Mouse (Mus musculus) midbrain, postnatal 0 days (tissue): ENCODE data around the gene Oas1a. TPM values are rescaled to one million over a fixed set of nuclear protein-coding genes. Genes with fewer than 3 reads are reported as not detected.
"Not testable (repeated sequence)": the region's sequence is repeated elsewhere in the genome, so short reads cannot be mapped to it uniquely, and the experiment has no call there.

Source experiments
- ATAC-seq: fragments of 200-750 bp; cut with Nextera tagmentation; 2 replicates; pipeline ENCODE4 v1.8.0; 2017; ENCODE audit warnings: moderate number of reproducible peaks, mild to moderate bottlenecking, moderate TSS enrichment, moderate library complexity; ENCODE audit not compliant: low FRiP score
- DNase-seq: peaks from one replicate; pipeline ENCODE4 v3.0.0-alpha.2; 2015; ENCODE audit warnings: low spot score
- H3K27ac ChIP-seq: fragments of 300-500 bp; sonication (generic); 2 replicates; pipeline ENCODE4 v1.5.1; 2014; ENCODE audit warnings: low read depth, mild to moderate bottlenecking, low read length, mixed read lengths
- H3K27me3 ChIP-seq: fragments of 300-500 bp; sonication (generic); 2 replicates; pipeline ENCODE4 v1.6.1; 2014; ENCODE audit warnings: low read length, control low read depth, mixed read lengths; ENCODE audit not compliant: insufficient read depth
- H3K36me3 ChIP-seq: fragments of 300-500 bp; sonication (generic); 2 replicates; pipeline ENCODE4 v1.6.1; 2014; ENCODE audit warnings: low read length, control low read depth, mixed read lengths; ENCODE audit not compliant: insufficient read depth
- H3K4me1 ChIP-seq: fragments of 300-500 bp; sonication (generic); 2 replicates; pipeline ENCODE4 v1.6.1; 2014; ENCODE audit warnings: mild to moderate bottlenecking, control low read depth, antibody characterized with exemption, low read length, mixed read lengths; ENCODE audit not compliant: insufficient read depth
- H3K4me2 ChIP-seq: fragments of 300-500 bp; sonication (generic); 2 replicates; pipeline ENCODE4 v1.6.1; 2014; ENCODE audit warnings: low read depth, mild to moderate bottlenecking, low read length, mixed read lengths; ENCODE audit not compliant: poor library complexity, severe bottlenecking
- H3K4me3 ChIP-seq: fragments of 300-500 bp; sonication (generic); 2 replicates; pipeline ENCODE4 v1.5.1; 2014; ENCODE audit warnings: low read depth, mild to moderate bottlenecking, low read length, moderate library complexity
- H3K9ac ChIP-seq: fragments of 300-500 bp; sonication (generic); replicated peaks from 2 replicates; pipeline ENCODE4 v1.6.1; 2014; ENCODE audit warnings: mild to moderate bottlenecking, low read length, moderate library complexity, mixed read lengths; ENCODE audit not compliant: poor library complexity, severe bottlenecking
- H3K9me3 ChIP-seq: fragments of 300-500 bp; sonication (generic); 2 replicates; pipeline ENCODE4 v1.6.1; 2016; ENCODE audit warnings: low read length, control low read depth
- CTCF ChIP-seq: IDR thresholded peaks from 2 replicates; pipeline ENCODE4 v1.5.1; 2016; ENCODE audit warnings: antibody characterized with exemption, mild to moderate bottlenecking
- WGBS: fragments of 180-500 bp; shearing (Covaris S2); extraction: QIAGEN DNeasy Blood & Tissue Kit; methylation state at CpG from one replicate; pipeline ENCODE4 v1.1.7; 2014; 5-methylcytosine and 5-hydroxymethylcytosine counted together
- polyA plus RNA-seq: library from polyadenylated mRNA; unstranded; fragments of >200 nt; fragmentation: Nextera tagmentation; extraction: Ambion mirVana; gene quantifications from 2 replicates; pipeline ENCODE4 v1.2.1, GENCODE M21; 2015
- total RNA-seq: library from RNA; depleted of rRNA; stranded (reverse); fragments of >200 nt; gene quantifications from 2 replicates; pipeline ENCODE4 v1.2.3, GENCODE M21; 2014

Gene Oas1a
- total and polyA plus RNA-seq, 2 experiments from 2014 or later, result 1.6 to 1.8 TPM

- 20% methylated on average over 5 of the region's 5 CpGs for WGBS
- ATAC-seq, result no peak
Observed at GRCm38 (mm10) chr5:120933966-120934365, 26.6 kb upstream of the Oas1a start.

DNA sequence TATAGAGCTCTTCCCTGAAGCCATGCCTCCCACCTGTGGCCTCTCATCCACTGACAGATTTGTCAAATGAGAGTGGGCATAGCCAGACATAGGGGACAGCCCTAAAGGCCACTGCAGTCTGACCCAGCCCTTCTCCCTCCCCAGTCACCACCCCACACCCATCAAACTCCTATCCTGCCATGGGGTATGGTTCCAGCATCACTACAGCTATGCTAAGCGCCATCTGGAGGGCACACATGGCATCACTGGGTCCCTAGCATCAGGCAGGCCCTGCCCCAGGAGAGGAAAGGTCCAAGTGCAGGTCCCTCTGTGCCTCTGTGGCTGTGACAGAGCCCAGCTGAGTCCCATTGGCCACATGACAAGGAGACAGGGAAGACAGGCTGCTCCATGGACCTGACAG is 19.7 kb upstream of the Oas1a start:
- no peak overlapping the region for H3K27ac ChIP-seq
- ATAC-seq (peak; percentile 38; the same call in 1 of the 2 replicates), DNase-seq (peak; percentile 5)
- no peaks in the 10 kb centered on the region for H3K36me3 ChIP-seq
- no peak overlapping the region for H3K4me2 ChIP-seq
- WGBS, result 8% methylated on average over 1 of the region's 1 CpGs
- no peaks in the 10 kb centered on the region for H3K4me1 ChIP-seq
- H3K27me3 ChIP-seq, result no peaks in the 10 kb centered on the region
- no peak overlapping the region for H3K9ac ChIP-seq
- no peaks in the 10 kb centered on the region for H3K9me3 ChIP-seq
- H3K4me3 ChIP-seq, result no peak overlapping the region
- TF ChIP-seq CTCF, result peak; percentile 62

More at GRCm38 (mm10) chr5:120933966-120934365, 26.6 kb upstream of the Oas1a start:
- Histone ChIP-seq H3K36me3 (no peaks in the 10 kb centered on the region), H3K27me3 (no peaks in the 10 kb centered on the region), H3K4me3 (no peak overlapping the region), H3K4me1 (no peaks in the 10 kb centered on the region), H3K27ac (no peak overlapping the region), H3K4me2 (no peak overlapping the region), H3K9me3 (no peaks in the 10 kb centered on the region), H3K9ac (no peak overlapping the region)
- DNase-seq, result no peak
- TF ChIP-seq CTCF, result no peak

- DNase-seq, H3K27ac ChIP-seq, H3K4me2 ChIP-seq, H3K9ac ChIP-seq, H3K4me3 ChIP-seq, H3K36me3 ChIP-seq, H3K4me1 ChIP-seq, H3K27me3 ChIP-seq, H3K9me3 ChIP-seq, ATAC-seq: not testable (repeated sequence)
- 76% methylated on average over 2 of the region's 2 CpGs for WGBS
Observed at GRCm38 (mm10) chr5:120926311-120926710, 19.0 kb upstream of the Oas1a start.

GRCm38 (mm10) chr5:120924520-120924919 is 17.2 kb upstream of the Oas1a start:
- H3K4me1 ChIP-seq, DNase-seq, H3K9ac ChIP-seq, H3K27ac ChIP-seq, H3K27me3 ChIP-seq, H3K4me2 ChIP-seq, H3K36me3 ChIP-seq, H3K9me3 ChIP-seq, H3K4me3 ChIP-seq, ATAC-seq: not testable (repeated sequence)
- WGBS, result 88% methylated on average over 4 of the region's 4 CpGs

- WGBS, result 76% methylated on average over 4 of the region's 4 CpGs
- ATAC-seq (no peak), DNase-seq (no peak)
- Histone ChIP-seq H3K9me3 (no peaks in the 10 kb centered on the region), H3K4me2 (no peak overlapping the region), H3K27ac (no peak overlapping the region), H3K36me3 (no peaks in the 10 kb centered on the region), H3K4me1 (no peaks in the 10 kb centered on the region), H3K27me3 (no peaks in the 10 kb centered on the region), H3K9ac (no peak overlapping the region), H3K4me3 (no peak overlapping the region)
- TF ChIP-seq CTCF, result no peak
Observed at GRCm38 (mm10) chr5:120923969-120924368, 16.6 kb upstream of the Oas1a start.

GRCm38 (mm10) chr5:120920296-120920695 is 13.0 kb upstream of the Oas1a start:
- no peaks in the 10 kb centered on the region for H3K27me3 ChIP-seq
- DNase-seq, result no peak
- H3K9me3 ChIP-seq, result no peaks in the 10 kb centered on the region
- ATAC-seq, result no peak
- H3K27ac ChIP-seq, result no peak overlapping the region
- WGBS, result 82% methylated on average over 3 of the region's 3 CpGs
- no peak overlapping the region for H3K9ac ChIP-seq
- no peak for TF ChIP-seq CTCF
- no peak overlapping the region for H3K4me3 ChIP-seq
- no peaks in the 10 kb centered on the region for H3K36me3 ChIP-seq
- H3K4me2 ChIP-seq, result no peak overlapping the region
- no peaks in the 10 kb centered on the region for H3K4me1 ChIP-seq

DNA sequence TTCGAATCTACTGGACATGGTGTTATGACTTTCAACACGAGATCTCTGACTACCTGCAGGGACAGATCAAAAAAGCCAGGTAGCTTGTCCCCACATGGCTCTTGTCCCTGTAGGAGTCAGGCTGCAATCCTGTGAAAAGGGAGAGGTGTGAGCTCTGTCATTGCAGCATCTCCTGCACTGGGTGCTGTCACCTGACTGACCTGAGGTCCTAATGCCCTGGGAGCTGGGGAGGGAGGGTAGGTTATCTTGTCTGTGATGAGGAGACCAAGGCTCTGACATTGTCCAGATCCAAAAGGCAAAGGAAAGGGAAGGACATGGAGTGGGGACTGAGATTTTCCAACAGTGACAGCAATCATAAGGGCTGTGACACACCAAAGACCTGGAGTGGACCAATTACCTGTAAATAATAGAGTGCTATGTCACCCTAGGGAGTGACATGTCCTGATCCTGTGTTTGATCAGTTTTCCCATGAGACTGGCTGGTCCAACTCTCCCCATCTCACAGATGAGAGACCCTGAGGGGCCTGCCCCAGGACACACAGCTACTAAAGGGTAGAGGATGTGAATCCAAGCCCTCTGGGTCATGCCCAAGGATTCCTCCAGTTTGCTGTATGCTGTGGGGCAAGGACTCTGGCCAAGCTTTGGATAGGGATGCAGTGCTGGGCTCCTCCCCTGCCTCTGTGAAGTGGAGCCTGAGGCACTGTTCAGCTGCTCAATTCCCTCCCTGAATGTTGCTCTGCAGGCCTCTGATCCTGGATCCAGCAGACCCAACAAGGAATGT is 12.0 kb upstream of the Oas1a start:
- WGBS, result 64% methylated on average over 2 of the region's 2 CpGs
- H3K4me1 ChIP-seq, DNase-seq, H3K27me3 ChIP-seq, H3K9me3 ChIP-seq, H3K27ac ChIP-seq, H3K4me3 ChIP-seq, H3K36me3 ChIP-seq, H3K4me2 ChIP-seq, H3K9ac ChIP-seq, ATAC-seq: not testable (repeated sequence)
